Mouse (Mus musculus) forelimb bud, embryonic 11.5 days (tissue): ENCODE results near the gene Gps2.
A peak's percentile ranks its signal among the peaks of the same experiment; 100 is the strongest.

ENCODE experiments used
- DNase-seq: peaks from one replicate; pipeline ENCODE4 v3.0.0-alpha.2; 2012; ENCODE audit warnings: low read depth, low spot score

The Gps2 gene

GRCm38 (mm10) chr11:69913554-69914371, at the start of gene Gps2:
Gene Gps2, plus strand, starts transcription at chr11:69913888.
- peak; percentile 94 for DNase-seq

- no peak for DNase-seq
Observed at GRCm38 (mm10) chr11:69864138-69864860, 49.4 kb upstream of the Gps2 start.

DNA sequence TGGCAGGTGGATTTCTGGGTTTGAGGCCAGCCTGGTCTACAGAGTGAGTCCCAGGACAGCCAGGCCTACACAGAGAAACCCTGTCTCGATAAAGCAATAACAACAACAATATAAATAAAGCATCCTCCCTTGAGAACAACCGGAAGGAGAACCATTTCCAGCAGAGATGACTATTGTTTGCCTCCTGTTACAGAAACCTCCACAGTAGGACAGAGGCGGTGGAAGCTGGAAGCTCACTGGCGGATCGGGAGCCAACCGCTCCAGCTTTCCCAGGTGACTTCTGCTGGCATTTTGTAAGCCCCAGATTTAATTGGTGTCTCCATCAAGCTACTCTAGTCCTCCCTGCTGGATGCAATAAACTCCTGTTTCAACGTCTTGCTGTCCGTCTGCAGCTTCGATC, 48.1 kb upstream of the Gps2 start:
- DNase-seq = no peak

DNA sequence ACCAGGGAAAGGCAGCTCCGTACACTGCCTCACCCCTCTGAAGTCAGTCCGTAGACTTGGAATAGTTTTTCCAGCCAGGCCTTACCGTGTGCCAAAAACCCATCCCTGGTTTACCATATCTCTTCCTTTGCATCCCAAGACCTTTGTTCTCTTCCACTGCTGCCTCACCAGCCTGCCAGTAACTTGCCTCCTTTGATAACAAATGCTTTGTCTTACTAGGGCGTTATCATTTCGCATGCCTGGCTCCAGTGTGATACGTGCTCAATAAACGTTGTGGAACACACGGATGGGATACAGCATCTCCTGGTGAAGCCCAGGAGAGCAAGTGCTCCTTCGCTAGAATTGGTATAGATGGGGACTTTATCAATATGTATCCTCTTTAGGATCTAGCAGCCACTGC, 46.4 kb upstream of the Gps2 start:
- DNase-seq = no peak

- DNase-seq = no peak
Observed at GRCm38 (mm10) chr11:69870289-69871069, 43.2 kb upstream of the Gps2 start.

DNA sequence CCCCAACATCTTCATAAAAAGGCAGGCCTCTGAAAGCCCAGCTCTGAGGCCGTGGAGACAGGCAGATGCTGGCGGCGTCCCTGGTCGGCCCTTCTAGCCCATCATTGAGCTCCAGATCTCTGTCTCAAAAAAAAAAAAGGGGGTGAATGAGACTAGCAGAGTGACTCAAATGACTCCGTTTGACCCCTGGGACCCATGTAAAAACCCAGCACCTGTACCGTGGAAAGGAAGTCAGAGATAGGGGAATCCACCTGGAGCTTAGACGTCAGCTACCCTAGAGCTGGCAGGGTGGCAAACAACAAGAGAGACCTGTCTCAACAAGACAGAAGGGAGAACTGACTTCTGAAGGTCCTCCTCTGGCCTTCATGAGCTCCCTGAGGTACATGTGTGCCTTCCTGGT, 41.9 kb upstream of the Gps2 start:
- no peak for DNase-seq

GRCm38 (mm10) chr11:69872451-69872850, 41.2 kb upstream of the Gps2 start:
- no peak for DNase-seq

DNA sequence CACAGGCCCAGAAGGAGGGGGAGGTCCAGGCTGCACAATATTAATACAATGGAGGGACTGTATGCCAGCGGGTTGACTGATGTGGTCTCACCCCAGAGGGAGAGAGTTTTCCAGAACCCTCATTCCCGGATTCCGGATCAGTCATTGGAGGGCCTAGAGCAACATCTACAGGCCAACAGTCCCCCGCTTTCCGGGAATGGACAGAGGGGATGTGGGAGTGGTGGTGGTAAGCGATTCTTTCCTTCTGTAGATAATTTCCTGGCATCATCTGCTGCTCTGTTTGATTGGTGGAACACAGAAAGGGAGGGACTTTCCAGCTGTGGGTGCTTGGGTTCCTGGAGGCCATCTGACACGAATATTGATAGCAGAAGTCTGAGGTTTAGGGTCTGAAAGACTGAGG, 37.5 kb upstream of the Gps2 start:
- DNase-seq = no peak

- peak; percentile 83 for DNase-seq
Observed at GRCm38 (mm10) chr11:69876867-69877266, 36.8 kb upstream of the Gps2 start.

GRCm38 (mm10) chr11:69877878-69878277, 35.8 kb upstream of the Gps2 start, which contains the start of gene Tmem95:
Gene Tmem95, minus strand, starts transcription at chr11:69878018.
- no peak for DNase-seq

DNA sequence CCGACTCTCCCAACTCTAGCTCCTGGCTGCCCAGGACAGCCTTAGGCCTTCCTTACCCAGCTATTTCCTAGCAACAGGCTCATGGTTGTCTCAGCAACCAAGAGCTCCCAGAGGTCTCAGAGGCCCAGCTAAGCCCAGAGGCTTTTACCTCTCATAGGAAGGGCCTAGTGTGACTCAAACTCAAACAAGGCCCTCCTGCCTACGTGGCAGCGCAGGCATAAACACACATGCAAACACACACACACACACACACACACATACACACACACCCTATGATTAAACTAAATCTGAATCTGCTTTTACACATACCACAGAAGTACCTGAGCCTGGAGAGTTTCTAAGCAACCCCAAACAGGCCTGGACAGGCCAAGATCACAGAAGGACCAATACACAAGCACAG, 35.3 kb upstream of the Gps2 start:
- DNase-seq = no peak

GRCm38 (mm10) chr11:69878952-69879351, 34.7 kb upstream of the Gps2 start:
- DNase-seq = no peak

- DNase-seq = no peak
Observed at GRCm38 (mm10) chr11:69879711-69880110, 34.0 kb upstream of the Gps2 start.

DNA sequence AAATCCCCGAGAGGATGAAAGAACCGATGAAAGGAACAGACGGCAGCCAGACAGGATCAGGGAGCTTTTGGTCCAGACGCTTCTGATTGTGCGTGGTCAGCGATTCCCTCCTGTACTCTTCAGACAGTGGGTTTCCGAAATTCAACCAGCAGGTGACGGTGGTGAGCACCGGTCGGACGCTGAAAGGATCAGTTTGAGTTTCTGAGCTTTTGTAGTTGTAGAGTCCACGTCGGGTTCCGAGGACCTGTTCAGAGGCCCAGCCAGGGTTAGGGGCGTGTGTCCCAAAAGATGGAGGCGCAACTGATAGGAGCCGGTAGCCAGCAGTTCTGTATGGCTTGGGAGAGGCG, 33.2 kb upstream of the Gps2 start:
- peak; percentile 79 for DNase-seq

- peak; percentile 59 for DNase-seq
Observed at GRCm38 (mm10) chr11:69880853-69881603, 32.7 kb upstream of the Gps2 start, which contains the start of gene Kctd11. Gene Kctd11, minus strand, starts transcription at chr11:69881406.

DNA sequence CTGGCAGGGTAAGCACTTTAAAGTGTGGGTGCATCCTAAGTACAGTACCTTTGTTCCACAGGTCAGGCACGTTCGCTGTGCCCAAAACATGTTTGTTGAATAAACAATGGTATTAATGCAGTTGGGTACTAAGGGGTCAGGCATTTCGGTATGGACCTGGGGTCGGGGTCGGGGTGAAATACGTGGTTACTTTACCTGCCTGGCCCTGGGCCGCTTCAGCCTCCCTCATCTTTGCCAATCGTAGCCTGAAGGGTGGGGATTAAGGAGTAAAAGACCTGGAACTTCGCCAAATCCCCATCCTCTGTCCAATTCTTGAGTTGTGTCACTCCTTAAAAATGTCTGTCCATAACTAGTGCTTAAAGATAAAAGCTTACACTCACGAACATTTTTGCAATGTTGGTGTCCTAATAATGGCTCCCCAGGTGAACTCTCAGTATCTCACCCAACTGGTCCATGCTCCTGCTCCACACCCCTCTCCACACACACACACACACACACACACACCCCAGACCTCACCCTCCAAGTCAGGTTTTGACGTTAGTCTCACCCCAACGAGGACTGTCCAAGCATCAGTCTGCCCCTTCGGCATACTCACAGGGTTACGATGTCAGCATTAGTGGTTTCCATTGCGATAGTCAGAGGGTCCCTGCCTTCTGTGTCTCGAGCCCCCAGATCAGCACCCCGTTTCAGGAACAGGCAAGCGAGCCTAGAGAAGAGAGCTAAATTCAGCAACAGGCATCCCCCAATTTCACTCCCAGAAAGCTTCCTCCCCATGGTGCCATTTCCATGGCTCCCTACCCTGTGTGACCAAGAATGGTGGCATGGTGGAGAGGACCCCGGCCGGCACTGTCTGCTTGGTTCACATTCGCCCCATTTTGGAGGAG, 31.7 kb upstream of the Gps2 start:
- DNase-seq = no peak

DNA sequence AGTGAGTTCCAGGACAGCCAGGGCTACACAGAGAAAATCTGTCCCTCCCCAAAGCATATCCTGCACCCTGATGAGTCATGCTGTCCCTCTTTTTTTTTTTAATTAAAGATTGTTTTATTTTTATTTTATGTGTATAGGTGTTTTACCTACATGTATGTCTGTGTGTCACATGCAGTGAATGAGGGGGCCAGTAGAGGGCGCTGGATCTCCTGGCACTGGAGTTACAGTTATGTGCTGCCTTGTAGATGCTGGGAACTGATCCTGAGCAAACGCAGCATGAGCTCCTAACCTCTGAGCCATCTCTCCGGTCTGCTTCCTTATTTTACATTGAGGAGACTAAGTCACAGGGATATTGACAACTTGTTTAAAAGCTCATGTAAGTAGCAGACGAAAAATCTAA, 30.6 kb upstream of the Gps2 start:
- DNase-seq = no peak

GRCm38 (mm10) chr11:69883527-69884151, 30.0 kb upstream of the Gps2 start:
- DNase-seq = no peak

DNA sequence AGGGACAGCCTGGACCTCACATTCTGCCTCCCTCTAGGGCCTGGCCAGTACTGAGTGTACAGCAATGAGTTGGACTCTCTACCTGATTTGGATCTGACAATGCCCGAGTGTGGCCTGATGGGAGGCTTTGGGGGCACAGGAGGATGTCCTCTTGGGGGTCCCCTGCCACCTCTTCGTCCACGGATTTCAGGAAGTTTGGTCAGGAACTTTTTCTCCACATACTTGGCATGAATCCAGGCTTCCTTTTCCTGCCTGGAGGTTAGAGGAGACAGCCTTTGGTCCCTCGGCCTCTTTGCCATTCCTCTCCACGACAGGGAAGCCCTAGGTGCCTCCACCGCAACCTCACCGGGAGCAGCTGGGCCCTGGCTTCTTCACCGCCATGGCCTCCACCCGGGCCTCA, 29.4 kb upstream of the Gps2 start:
- no peak for DNase-seq

DNA sequence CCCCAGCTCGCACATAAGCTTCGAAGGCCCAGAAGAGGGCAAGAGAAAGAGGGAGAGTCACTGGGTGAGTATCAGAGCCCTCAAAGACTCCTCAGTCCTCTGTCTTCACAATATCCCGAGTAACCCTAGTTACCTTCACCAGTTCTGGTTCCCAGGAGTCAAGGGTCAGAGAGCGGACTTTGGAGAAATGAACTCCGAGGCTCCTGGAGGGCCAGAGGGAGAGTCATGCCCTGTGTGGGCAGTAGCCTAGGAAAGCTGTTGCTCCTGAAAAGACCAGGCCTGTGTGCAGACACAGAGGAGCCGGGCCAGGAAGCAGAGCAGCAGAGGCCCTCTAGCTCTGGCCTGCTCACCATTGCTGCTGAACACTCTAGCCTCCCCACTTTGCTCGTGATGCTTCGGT, 29.0 kb upstream of the Gps2 start:
- DNase-seq = no peak
